Mouse (Mus musculus) c-Kit-positive CD71-positive TER-119-negative erythroid progenitor cells, embryonic 14.5 days (primary cell): ENCODE data around the gene Rhot2.
"Not testable (repeated sequence)": the region's sequence is repeated elsewhere in the genome, so short reads cannot be mapped to it uniquely, and the experiment has no call there.

ENCODE experiments used
- DNase-seq: peaks from one replicate; pipeline ENCODE4 v3.0.0-alpha.2; 2013; ENCODE audit warnings: low read depth

Gene Rhot2

DNA sequence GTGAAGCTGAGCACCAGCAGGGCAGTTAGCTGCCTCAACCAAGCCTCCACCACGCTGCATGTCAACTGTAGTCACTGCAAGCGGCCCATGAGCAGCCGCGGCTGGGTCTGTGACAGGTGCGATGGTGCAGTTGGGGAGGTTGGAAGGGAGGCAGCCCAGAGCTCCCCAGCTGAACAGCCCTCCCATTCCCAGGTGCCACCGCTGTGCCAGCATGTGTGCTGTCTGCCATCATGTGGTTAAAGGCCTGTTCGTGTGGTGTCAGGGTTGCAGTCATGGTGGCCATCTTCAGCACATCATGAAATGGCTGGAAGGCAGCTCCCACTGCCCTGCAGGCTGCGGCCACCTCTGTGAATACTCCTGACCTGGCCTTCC, 16.4 kb downstream of the Rhot2 start:
- DNase-seq, result no peak

DNA sequence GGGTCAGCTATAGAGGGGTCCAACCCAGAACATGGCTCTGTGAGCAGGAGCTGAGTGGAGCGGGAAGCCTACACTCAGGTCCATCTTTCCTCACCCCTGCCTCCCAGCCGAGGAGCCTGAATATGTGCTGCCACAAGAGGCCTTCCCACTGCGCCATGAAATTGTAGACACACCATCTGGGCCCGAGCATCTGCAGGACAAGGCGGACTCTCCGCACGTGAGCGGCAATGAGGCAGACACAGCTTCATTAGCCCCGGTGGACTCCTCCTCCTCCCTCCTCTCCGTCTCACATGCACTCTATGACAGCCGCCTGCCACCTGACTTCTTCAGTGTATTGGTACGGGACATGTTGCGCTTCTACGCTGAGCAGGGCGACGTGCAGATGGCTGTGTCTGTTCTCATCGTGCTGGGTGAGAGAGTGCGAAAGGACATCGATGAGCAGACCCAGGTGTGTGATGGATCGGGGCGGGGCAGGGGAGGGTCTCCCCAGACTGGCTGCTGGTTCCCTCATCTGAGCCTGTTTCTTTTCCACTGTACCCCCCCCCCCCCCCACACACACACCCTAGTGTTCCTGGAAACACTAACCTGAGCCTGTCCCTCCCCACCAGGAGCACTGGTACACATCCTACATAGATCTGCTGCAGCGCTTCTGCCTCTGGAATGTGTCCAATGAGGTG, 17.0 kb downstream of the Rhot2 start:
- no peak for DNase-seq

DNA sequence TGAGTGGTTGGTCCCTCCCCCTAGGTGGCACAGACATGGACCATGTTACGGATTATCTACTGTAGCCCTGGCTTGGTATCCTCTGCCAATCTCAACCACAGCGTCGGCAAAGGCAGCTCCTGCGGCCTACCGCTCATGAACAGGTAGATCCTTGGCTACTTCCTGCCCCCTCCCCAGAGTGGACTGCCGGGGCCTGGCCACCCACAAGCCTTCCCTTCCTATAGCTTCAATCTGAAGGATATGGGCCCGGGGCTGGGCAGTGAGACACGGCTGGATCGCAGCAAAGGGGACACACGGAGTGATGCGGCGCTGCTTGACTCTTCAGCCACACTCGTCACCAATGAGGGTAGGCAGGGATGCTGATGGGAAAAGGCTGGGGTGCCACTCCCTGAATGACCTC, 17.6 kb downstream of the Rhot2 start:
- DNase-seq, result no peak

DNA sequence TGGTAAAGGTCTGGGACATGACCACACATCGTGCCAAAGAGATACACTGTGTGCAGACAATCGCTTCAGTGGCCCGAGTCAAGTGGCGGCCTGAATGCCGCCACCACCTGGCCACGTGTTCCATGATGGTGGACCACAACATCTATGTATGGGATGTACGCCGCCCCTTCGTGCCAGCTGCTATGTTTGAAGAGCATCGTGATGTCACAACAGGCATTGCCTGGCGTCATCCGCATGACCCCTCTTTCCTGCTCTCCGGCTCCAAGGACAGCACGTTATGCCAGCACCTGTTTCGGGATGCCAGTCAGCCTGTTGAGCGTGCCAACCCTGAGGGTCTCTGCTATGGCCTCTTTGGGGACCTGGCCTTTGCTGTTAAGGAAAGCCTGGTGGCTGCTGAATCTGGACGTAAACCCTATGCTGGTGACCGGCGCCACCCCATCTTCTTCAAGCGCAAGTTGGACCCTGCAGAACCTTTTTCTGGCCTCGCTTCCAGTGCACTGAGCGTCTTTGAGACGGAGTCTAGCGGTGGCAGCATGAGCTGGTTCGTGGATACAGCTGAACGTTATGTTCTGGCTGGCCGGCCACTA, 18.6 kb downstream of the Rhot2 start:
- DNase-seq, result no peak

DNA sequence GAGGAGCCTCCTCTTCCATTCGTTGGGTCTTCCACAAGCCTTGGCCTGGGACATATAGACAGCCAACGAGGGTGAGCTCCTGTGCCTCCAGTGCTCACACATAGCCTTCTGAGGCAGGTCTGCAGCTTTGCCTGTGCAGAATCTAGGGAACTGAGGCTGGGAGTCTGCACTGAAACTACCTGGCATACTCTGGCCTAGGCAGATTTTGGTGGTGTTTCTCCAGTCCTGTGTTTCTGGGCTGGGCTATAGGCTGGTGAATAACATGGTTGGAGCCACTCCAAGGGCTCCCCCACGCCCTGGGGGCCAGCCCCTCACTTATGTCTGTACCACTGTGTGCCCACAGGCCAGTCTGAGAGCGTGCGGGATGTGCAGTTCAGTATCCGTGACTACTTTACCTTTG, 19.3 kb downstream of the Rhot2 start:
- no peak for DNase-seq

DNA sequence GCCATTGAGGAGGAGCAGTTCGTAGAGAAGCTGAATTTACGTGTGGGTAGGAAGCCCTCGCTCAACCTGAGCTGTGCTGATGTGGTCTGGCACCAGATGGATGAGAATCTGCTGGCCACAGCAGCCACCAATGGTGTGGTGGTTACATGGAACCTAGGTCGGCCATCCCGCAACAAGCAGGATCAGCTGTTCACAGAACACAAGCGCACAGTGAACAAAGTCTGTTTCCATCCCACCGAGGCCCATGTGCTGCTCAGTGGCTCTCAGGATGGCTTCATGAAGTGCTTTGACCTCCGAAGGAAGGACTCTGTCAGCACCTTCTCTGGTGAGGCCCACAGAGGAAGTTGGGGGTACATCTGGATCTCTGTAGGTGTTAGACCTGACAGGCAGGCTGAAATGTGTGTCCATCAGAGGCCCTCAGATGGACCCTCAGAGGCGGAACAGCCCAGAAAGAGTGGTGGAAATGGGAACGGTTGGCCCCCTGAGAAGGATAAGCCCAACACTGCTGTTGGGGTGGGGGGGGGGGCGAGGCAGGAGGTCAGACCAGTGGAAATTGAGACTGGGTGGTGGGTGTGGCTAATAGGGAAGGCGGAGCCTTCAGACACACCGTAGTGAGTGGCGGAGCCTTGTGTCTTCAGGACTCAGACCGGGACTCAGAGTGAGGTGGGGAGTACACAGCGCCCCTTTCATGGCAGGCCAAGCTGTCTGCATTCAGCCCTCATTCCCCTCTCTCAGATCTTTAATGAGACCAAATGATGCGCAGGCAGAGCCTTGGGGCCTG, 20.1 kb downstream of the Rhot2 start:
- no peak for DNase-seq

DNA sequence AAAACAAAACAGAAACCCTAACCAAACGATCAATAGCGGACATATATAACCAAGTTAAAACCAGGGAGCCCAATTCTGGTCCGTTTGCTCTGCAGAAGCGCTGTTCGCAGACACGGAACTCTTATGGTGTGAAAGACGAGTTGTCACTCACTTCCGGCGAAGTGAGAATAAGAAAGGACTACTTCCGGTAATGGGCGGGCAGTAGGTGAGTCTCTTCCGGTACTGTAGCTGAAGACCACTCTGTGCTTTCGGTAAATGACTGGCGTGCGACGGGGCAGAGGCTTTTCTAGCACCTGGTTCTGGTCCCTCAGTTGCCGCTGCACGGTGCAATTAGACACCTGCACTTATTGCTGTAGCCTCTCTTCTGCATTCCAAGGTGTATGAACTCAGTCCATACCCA, 21.2 kb downstream of the Rhot2 start, which contains the start of gene Wdr24:
Gene Wdr24, plus strand, starts transcription at position 176 of the 400 bp plus-strand sequence.
- peak; percentile 87 for DNase-seq

DNA sequence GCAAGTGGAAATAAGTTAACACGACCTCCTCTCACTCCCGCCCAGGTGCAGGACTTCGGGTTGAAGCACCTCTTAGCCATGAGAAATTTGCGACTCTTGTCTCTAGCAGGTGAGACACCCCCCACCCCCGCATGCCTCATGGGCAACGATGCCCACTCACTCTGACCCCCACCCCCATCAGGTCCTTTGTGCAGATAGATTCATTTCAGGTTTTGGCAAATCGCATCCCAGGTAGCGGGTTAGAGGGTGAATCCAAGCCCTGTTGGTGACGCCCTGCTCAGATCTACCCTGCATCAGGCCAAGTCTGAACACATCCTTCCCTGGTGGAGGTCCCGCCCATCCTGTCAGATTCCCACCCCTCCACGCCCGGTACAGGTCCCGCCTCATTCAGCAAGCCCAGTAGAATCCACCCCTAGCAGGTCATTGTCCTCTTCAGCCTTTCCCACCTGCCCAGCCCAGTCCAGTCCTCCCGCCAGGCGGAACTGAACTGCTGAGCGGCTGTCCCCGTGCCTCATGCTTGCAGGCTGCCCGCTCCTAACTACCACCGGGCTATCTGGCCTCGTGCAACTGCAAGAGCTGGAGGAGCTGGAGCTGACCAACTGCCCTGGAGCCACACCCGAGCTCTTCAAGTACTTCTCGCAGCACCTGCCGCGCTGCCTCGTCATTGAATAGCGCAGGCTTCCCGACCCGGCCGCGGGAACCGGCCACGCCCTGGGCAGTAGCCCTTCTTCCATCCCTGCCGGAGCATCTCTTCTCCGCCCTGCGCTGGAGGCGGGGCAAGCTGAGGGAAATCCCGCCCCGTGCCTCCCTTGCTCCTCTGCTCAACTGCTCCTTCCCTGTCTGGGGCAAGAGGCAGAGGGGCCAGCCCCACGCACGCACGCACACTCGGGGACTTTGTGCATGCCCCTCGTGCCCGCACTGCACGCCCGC, 25.5 kb downstream of the Rhot2 start:
- DNase-seq, result no peak

DNA sequence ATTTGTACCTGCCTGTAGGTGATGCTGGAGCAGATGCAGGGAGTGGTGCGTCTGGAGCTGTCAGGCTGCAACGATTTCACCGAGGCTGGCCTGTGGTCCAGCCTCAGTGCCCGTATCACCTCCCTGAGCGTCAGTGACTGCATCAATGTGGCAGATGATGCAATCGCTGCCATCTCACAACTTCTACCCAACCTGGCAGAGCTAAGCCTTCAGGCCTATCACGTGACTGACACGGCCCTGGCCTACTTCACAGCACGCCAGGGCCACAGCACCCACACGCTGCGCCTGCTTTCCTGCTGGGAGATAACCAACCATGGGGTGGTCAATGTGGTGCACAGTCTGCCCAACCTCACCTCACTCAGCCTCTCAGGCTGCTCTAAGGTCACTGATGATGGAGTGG, 27.0 kb downstream of the Rhot2 start:
- no peak for DNase-seq

DNA sequence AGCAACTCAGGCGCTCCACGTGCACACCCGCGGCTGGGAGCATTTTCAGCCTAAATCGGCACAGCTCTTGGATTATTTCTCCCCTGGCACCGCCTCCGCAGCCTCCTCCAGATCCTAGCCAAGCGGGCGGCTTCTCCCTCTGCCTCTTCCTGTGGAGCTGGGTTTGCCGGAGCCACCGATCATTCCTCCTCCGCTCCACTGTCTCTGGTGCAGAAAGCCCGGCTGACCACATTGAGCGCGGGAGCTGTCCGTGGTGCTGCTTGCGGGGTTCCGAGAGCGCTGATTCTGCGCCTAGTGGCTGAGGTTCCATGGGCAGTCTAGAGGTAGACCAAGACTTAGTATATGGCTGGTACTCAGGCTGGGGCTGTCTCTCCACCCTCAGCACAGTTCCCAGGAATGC, 31.2 kb downstream of the Rhot2 start:
- peak; percentile 71 for DNase-seq

DNA sequence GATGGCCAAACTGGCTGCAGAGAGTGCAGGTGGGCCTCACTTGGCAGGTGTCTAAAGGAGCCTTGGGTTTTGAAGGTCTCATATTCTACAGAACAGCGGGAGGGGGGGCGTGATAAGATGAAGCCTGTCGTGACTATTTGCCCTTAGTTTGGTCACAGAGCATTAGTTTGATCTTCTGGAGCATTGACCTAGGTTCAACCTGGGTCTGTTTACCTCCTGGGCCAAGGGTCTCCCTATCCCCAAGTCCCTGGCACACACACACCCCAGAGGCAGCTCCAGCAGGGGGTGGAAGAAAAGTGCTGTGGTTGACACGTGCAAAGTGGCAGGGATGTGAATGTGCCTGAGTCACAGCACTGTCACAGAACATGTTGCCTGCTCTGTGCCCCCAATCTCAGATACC, 33.8 kb downstream of the Rhot2 start:
- no peak for DNase-seq

DNA sequence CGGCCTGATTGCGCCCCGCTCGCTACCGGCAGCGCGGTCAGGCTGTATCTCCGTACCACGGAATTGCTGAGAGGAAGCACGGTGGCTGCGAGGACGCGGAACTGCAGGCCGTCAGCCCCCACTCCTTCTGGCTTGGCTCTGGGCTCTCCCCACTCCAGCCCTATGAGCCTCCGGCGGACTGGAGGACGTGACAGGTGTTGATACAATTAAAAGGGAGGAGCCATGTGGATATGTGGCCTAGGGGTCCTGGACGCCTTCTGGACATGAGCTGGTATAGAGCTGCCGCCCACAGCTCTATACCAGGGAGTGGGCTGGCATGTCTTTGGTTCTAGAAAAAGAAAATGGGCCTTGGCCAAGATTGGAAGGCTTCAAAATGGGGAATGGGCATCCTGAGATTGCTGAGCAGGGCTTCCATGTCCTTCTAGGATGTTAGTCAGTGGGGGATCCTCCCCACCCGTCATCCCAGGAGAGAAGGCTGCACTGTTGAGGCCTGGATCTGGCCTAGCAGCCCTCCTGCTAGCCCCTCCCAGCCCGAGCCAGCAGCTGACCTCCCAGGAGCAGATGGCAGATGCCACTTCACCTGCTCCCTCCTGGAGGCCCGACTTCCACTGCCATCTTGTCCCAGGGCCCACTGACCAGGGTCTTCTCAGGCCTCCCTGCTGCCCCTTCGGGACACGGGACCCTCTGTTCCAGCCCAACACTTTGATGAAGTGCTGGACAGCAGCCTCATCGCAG, 34.9 kb downstream of the Rhot2 start:
- no peak for DNase-seq

DNA sequence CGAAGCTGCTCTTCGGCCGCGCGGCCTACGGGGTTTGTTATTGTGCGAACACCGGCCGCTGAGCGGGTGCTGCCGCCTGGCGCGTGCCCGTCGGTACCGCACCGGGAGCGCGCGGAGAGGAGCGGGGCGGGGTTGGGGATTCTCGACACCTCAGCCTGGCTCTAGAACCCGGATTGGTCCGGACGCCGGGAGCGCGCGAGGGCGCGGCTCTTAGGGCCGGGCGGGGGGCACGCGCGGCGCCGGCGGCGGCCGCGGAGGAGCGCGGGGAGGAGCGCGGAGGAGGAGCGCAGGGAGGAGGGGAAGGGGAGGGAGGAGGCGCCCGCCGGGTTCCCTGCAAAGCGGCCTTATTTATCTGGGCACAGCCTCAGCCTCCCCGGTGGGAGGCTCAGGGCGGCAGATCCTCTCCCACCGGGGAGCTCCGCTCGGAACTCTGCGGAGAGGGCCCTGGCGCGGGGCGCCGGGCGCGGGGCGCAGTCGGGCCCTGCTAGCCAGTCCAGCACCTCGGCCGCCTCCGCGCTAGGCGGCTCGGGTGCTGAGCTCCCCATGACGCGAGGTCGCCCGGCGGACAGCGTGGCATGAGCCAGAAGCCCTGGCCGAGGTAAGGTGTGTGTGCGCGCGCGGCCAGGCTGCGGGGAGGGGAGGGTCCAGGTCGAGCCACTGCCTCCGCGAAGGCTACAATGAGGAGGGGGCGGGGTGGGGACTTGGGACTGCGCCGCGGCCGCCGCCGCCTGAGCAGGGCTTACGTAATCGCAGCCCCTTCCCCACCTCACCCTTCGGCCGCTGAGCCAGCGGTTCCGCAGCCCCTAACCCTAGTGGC, 35.7 kb downstream of the Rhot2 start, which contains the start of gene Fbxl16:
Gene Fbxl16, plus strand, starts transcription at position 297 of the 817 bp plus-strand sequence.
- no peak for DNase-seq

DNA sequence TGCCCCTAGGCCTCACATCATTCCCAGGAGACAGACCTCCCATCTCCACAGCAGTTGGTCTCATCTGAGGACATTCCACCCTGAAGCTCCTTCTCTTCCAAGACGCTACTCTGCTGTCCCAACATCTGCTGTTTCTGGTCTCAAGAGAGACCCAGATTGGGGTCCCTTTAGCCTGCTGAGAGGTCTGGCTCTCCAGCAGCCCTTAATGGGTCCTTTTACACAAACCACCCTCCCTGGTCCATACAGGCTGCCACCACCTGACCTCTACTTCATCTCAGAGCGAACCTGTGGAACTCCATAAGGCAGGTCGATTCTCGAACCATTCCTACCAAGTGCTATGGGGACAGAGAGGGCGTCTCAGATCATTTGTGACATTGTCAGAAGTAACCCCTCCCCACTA, 36.6 kb downstream of the Rhot2 start:
- no peak for DNase-seq

DNA sequence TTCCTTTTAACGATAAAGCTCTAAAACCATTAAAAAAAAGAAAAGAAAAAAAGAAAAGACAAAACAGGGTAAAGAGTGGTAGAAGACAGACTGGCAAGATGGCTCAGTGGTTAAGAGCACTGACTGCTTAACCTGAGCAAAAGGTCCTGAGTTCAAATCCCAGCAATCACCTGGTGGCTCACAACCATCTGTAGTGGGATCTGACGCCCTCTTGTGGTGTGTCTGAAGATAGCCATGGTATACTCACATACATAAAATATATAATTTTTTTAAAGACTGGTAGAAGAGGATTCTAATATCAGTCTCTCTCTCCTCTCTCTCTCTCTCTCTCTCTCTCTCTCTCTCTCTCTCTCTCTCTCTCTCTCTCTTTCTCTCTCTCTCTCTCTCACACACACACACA, 37.2 kb downstream of the Rhot2 start:
- DNase-seq, result not testable (repeated sequence)

DNA sequence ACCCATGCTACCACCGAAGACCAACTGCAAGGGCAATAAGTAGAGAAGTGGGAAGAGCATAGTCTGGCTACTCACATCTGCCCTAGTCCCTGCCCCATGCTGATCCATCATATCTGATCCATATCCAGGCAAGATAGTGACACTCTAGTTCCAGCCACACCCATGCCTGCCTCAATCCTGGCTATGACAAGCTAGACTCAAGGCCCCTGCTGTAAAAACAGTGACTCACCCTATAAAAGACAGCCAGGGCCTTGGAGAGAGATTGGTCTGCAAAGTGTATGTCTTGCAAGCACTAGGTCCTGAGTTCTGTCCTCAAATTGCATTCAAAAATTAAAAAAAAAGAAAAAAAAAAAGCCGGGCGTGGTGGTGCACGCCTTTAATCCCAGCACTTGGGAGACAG, 38.1 kb downstream of the Rhot2 start:
- DNase-seq, result no peak

DNA sequence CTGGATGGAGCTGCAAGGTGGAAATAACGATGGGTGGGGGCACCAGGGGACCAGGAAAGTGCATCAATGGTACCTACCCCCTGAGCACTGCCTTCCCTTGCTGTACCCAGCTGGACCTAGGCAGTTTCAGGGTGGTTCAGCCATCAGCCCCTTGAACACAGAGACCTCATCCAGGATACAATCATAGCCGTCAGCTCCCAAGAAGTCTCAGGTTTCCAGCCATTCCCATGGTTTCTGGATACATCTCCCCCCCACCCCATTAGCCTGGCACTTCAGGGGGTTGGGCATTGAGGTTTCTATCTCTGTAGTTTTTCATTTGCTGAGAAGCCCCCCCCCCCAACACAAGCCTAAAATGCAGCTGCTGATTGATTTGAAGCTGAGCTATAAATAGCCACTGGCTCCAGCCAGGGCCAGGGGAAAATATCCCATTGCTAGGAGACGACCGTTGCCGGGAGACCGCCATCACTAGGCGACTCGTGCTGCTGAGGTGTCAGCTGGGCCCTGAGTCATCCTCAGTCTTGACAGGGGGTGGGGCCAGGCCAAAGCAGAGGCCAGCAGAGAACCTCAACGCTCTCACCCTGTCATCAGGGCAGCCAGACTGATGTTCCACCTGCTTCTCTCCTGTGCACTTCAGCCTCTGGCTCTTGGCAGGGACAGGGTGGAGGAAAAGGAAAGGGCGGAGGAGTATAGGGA, 41.7 kb downstream of the Rhot2 start:
- DNase-seq, result no peak

DNA sequence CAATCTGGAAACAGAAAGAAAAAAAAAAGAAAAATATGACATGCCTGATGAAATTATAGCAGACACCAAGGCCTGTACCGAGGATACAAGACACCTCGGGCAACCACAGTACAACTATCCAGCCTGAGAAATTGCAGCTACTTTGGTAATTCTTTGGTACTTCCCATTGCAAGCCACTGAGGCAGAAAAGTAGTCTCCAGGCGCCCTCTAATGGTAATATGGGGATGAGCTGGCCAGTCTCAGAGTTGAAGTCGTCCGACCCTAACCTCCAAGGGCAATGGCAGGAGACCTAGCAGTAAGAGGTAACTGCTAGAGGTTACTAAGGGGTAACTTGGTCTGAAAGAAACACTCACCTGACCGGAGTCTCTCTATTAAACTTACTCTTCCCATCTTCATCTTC, 43.6 kb downstream of the Rhot2 start:
- peak; percentile 73 for DNase-seq

DNA sequence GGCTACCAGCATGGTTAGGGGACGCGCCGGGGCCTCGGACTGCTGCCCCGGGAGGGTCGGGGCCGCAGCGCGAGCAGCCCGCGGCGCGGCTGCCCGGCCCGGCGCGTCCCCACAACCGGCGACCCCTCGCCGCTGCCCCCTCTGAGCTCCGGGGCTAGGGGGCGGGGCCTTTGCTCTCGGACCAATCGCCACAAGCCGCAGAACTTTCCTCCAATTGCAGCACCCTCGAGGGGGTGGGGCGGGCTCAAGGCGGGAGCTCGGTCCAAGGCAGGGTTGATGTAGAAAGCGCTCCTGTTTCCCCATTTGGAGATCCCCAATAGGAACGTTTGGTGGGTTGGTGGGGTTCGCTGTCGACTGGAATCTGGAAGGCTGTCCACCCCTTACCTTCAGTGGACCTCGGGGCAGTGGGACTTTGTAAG, 47.7 kb downstream of the Rhot2 start, which contains the start of gene Metrn:
Gene Metrn, minus strand, starts transcription at position 186 of the 419 bp plus-strand sequence.
- peak; percentile 77 for DNase-seq
